ENCODE assay signal across 11 mouse cellular contexts in the genomic region with DNA sequence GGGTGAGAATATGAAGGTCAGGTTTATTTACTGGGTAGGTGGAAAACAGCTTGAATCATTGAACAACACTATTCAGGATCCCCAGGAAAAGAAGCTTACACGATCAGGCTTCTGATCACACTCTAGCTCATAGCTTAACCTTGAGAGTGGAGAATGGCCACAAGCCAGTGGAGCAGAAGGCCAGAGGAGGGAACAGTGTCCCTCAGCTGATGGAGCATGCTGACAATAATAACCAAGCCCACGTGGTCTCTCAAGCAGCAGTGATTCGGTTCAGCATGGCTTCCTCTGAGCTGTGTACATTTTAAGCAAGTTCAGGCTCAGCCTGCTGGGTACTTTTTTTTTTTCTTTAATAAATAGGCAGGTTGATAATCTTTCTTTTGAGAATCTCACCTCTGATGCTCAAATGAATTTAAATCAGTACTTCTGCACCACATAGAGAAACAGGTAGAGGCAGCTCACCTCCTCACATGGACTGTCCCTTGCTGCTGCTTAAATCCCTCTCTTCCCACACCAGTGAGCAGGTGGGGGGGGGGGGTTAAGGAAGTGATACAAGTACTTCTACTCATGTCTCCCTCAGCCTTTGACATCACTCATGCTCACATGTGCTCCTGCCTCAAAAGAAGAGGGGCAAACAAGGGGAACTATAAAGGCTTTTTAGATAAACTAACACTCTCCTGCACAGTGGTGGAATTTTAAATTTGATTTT.
A peak's percentile ranks its signal among the peaks of the same experiment; 100 is the strongest.
DNase-seq lines count a peak whose midpoint lies in the region; ATAC-seq lines count a peak whose summit lies in the region.
"Had no signal": no experiment of that assay in that cellular context is flagged by ENCODE, and none has a peak within 500 bp of the region (broad histone marks: within the 10 kb centered on the region; RNA-seq: fewer than 3 reads in every experiment).

No protein-coding gene starts in this region.

- DNase-seq in adrenal gland, postnatal 10 days = peak; percentile 18
- DNase-seq in adrenal gland, postnatal 4 days (ENCODE audit: low spot score in 2 of 2) = no peak
- DNase-seq in midbrain, embryonic 14.5 days = no peak
- DNase-seq in cerebellum, adult 18-20 months = peak; percentile 73 to 91
- peak; percentile 24 for DNase-seq in retina, postnatal 1 day
- DNase-seq in thymus, postnatal 25 days = no peak
- no peak for DNase-seq in liver
- DNase-seq: lung, embryonic 14.5 days; right cerebral cortex, adult 18-20 months had no signal

- 56% methylated on average over 3 of the region's 3 CpGs for WGBS in midbrain, embryonic 13.5 days
- WGBS in midbrain, embryonic 14.5 days = 50% methylated on average over 3 of the region's 3 CpGs

- H3K4me3 ChIP-seq in midbrain, embryonic 13.5 days (replicated peaks) = no peak overlapping the region
- H3K4me3 ChIP-seq in midbrain, embryonic 14.5 days (replicated peaks; ENCODE audit: low read depth, low read length) = no peak overlapping the region
- H3K4me3 ChIP-seq: limb, embryonic 13.5 days had no signal

- no peak overlapping the region for H3K27ac ChIP-seq in midbrain, embryonic 13.5 days
- H3K27ac ChIP-seq in midbrain, embryonic 14.5 days (replicated peaks; ENCODE audit: low read depth, low read length) = no peak overlapping the region
- H3K27ac ChIP-seq: limb, embryonic 13.5 days had no signal

- no peak overlapping the region for H3K4me2 ChIP-seq in midbrain, embryonic 13.5 days (replicated peaks)
- H3K4me2 ChIP-seq in midbrain, embryonic 14.5 days (ENCODE audit: low read length) = no peak overlapping the region
- H3K4me2 ChIP-seq: limb, embryonic 13.5 days; lung, embryonic 14.5 days had no signal

- no peaks in the 10 kb centered on the region for H3K36me3 ChIP-seq in midbrain, embryonic 13.5 days
- H3K36me3 ChIP-seq in midbrain, embryonic 14.5 days (ENCODE audit: control insufficient read depth, insufficient read depth, low read length) = no peaks in the 10 kb centered on the region
- H3K36me3 ChIP-seq: limb, embryonic 13.5 days had no signal

- ATAC-seq in midbrain, embryonic 13.5 days = 0 out of 2 replicates have a peak, but pooled peaks have one; percentile 20
- no peak for ATAC-seq in midbrain, embryonic 14.5 days (ENCODE audit: low FRiP score, low TSS enrichment)

- H3K9me3 ChIP-seq in midbrain, embryonic 13.5 days = no peaks in the 10 kb centered on the region
- no peaks in the 10 kb centered on the region for H3K9me3 ChIP-seq in midbrain, embryonic 14.5 days (ENCODE audit: control insufficient read depth, low read length)
- H3K9me3 ChIP-seq: limb, embryonic 13.5 days had no signal

- 0 out of 2 replicates have a peak, but pooled peaks cover 2% of the 10 kb centered on the region for H3K4me1 ChIP-seq in midbrain, embryonic 13.5 days (replicated peaks)
- H3K4me1 ChIP-seq in midbrain, embryonic 14.5 days (ENCODE audit: control insufficient read depth, insufficient read depth, low read length) = no peaks in the 10 kb centered on the region
- H3K4me1 ChIP-seq: limb, embryonic 13.5 days had no signal

- H3K27me3 ChIP-seq in midbrain, embryonic 13.5 days = no peaks in the 10 kb centered on the region
- no peaks in the 10 kb centered on the region for H3K27me3 ChIP-seq in midbrain, embryonic 14.5 days (ENCODE audit: control insufficient read depth, insufficient read depth, low read length)
- H3K27me3 ChIP-seq: limb, embryonic 13.5 days had no signal

- no peak overlapping the region for H3K9ac ChIP-seq in midbrain, embryonic 13.5 days (replicated peaks)
- H3K9ac ChIP-seq in midbrain, embryonic 14.5 days (replicated peaks; ENCODE audit: low read length) = no peak overlapping the region
- H3K9ac ChIP-seq: limb, embryonic 13.5 days; lung, embryonic 14.5 days had no signal

Comparison
In these comparisons a context has a peak if more than half of its experiments do, and no peak if none do; other contexts are left out.
1. DNase-seq: peak in adrenal gland, postnatal 10 days (single experiment), cerebellum, adult 18-20 months (2 of 2) and retina, postnatal 1 day (single experiment); none in adrenal gland, postnatal 4 days (0 of 2), midbrain, embryonic 14.5 days (single experiment), thymus, postnatal 25 days (single experiment) and liver (single experiment).